Mouse (Mus musculus): ENCODE measurements around the gene Zmym5.
"Not testable (repeated sequence)": the region's sequence is repeated elsewhere in the genome, so short reads cannot be mapped to it uniquely, and the experiment has no call there.

- not testable (repeated sequence) for TF ChIP-seq POLR2A, CTCF (IDR thresholded peaks at IDR 0.05; ENCODE audit: extremely low read depth, insufficient read depth, low read length)
These were observed 45.1 kb downstream of the Zmym5 start for GRCm38 (mm10) chr14:56766438-56766837.

Measured in cortical plate, adult 2 months (tissue).